Mouse (Mus musculus) spleen, adult 2 months (tissue): ENCODE results near the gene Pdcd2.

Experiments
- CTCF ChIP-seq: fragments of 200-500 bp; IDR thresholded peaks from 2 replicates; pipeline ENCODE4 v1.5.1; 2011; ENCODE audit warnings: mild to moderate bottlenecking, inconsistent platforms; ENCODE audit not compliant: insufficient read depth, insufficient read length, insufficient replicate concordance; ENCODE audit errors: extremely low read depth
- POLR2A ChIP-seq: fragments of 200-500 bp; IDR thresholded peaks from 2 replicates; pipeline ENCODE4 v1.6.1; 2011; ENCODE audit warnings: low read depth, low read length, inconsistent platforms

- TF ChIP-seq POLR2A (no peak), CTCF (no peak)
Observed at GRCm38 (mm10) chr17:15559946-15560345, 32.8 kb upstream of the Pdcd2 start.
